ENCODE assay signal across 9 mouse cellular contexts in the genomic region with DNA sequence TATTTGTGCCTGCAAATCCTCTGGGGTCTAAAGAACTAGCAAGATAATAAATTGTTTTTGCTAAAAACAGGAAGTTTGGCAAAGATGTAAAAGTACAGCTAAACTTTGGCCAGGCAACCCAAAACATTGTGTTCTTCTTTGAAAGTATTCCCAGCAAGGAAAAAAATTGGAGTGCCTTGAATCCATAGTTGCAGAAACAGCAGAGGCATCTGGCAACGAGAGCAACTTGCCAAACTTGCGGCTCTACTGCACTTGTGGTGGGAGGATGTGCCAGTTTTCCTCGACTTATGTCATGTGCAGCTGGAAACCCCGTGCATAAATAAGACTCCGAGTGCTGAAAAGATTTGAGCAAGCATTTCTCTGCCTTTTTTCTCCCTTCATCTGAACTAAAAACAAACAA.
A peak's percentile ranks its signal among the peaks of the same experiment; 100 is the strongest.
DNase-seq lines count a peak whose midpoint lies in the region; ATAC-seq and TF ChIP-seq lines count a peak whose summit lies in the region.
"Had no signal": no experiment of that assay in that cellular context is flagged by ENCODE, and none has a peak within 500 bp of the region (broad histone marks: within the 10 kb centered on the region; RNA-seq: fewer than 3 reads in every experiment).

No protein-coding gene starts in this region.

- TF ChIP-seq CTCF in liver, adult 2 months (IDR thresholded peaks at IDR 0.05; ENCODE audit: low read depth, low read length), result no peak
- TF ChIP-seq CTCF in left cerebral cortex, adult 2 months (IDR thresholded peaks at IDR 0.05), result no peak

- DNase-seq in liver, adult 2 months (ENCODE audit: extremely low read depth, low read depth, low spot score), result peak; percentile 40
- DNase-seq in embryonic facial prominence, embryonic 14.5 days (ENCODE audit: low spot score), result peak; percentile 94
- peak; percentile 59 for DNase-seq in heart, postnatal 25 days (ENCODE audit: low spot score)
- DNase-seq in left cerebral cortex, adult 2 months (ENCODE audit: extremely low spot score in 1 of 2, low spot score in 2 of 2), result peak; percentile 33 to 40
- peak; percentile 15 for DNase-seq in ovary, postnatal 36 days (ENCODE audit: low spot score)
- DNase-seq in urinary bladder, adult 2 months (ENCODE audit: low spot score), result no peak

- H3K27me3 ChIP-seq in liver, adult 2 months (ENCODE audit: control insufficient read depth, insufficient read depth, low read length), result no peaks in the 10 kb centered on the region
- H3K27me3 ChIP-seq in liver, embryonic 12.5 days (replicated peaks), result no peaks in the 10 kb centered on the region
- H3K27me3 ChIP-seq in embryonic facial prominence, embryonic 14.5 days (replicated peaks; ENCODE audit: control insufficient read depth, insufficient read depth, low read length), result no peaks in the 10 kb centered on the region

- no peaks in the 10 kb centered on the region for H3K4me1 ChIP-seq in liver, adult 2 months (ENCODE audit: control insufficient read depth, insufficient read depth, low read length)
- no peaks in the 10 kb centered on the region for H3K4me1 ChIP-seq in liver, embryonic 12.5 days
- peaks cover 11% of the 10 kb centered on the region; the same call in 1 of the 2 replicates for H3K4me1 ChIP-seq in embryonic facial prominence, embryonic 14.5 days (ENCODE audit: control insufficient read depth, insufficient read depth, low read length)

- 68% methylated on average over 5 of the region's 5 CpGs for WGBS in liver, adult 2 months
- 61% methylated on average over 5 of the region's 5 CpGs for WGBS in liver, embryonic 12.5 days (ENCODE audit: insufficient replicate concordance)
- WGBS in embryonic facial prominence, embryonic 14.5 days, result 18% methylated on average over 5 of the region's 5 CpGs

- no peak overlapping the region for H3K27ac ChIP-seq in liver, adult 2 months (replicated peaks; ENCODE audit: insufficient read depth, low read depth, low read length)
- no peak overlapping the region for H3K27ac ChIP-seq in liver, embryonic 12.5 days
- peak overlapping the region; percentile 74; the same call in 1 of the 2 replicates for H3K27ac ChIP-seq in embryonic facial prominence, embryonic 14.5 days (replicated peaks; ENCODE audit: low read depth, low read length)
- no peak overlapping the region for H3K27ac ChIP-seq in left cerebral cortex, adult 2 months

- H3K36me3 ChIP-seq in liver, adult 2 months (ENCODE audit: control insufficient read depth, insufficient read depth, low read length), result no peaks in the 10 kb centered on the region
- no peaks in the 10 kb centered on the region for H3K36me3 ChIP-seq in liver, embryonic 12.5 days
- H3K36me3 ChIP-seq in embryonic facial prominence, embryonic 14.5 days (ENCODE audit: control insufficient read depth, insufficient read depth, low read length), result no peaks in the 10 kb centered on the region

- H3K9me3 ChIP-seq in liver, embryonic 12.5 days (replicated peaks), result no peaks in the 10 kb centered on the region
- H3K9me3 ChIP-seq in embryonic facial prominence, embryonic 14.5 days (ENCODE audit: control insufficient read depth, low read length), result no peaks in the 10 kb centered on the region

- no peak for ATAC-seq in liver, embryonic 12.5 days
- ATAC-seq in embryonic facial prominence, embryonic 14.5 days (ENCODE audit: low read depth), result no peak
- no peak for ATAC-seq in erythroblast, adult 5-6 weeks (replicated peaks; ENCODE audit: low FRiP score, poor library complexity, severe bottlenecking)

- H3K9ac ChIP-seq in liver, adult 2 months (ENCODE audit: low read depth, low read length), result no peak overlapping the region
- H3K9ac ChIP-seq in liver, embryonic 12.5 days, result no peak overlapping the region
- H3K9ac ChIP-seq in embryonic facial prominence, embryonic 14.5 days (ENCODE audit: low read depth, low read length), result no peak overlapping the region

- intact Hi-C loops in heart, postnatal 25 days (cut with DNase I), result loop anchor here (5.0 to 10.0 kb wide), 3 partner anchors 67 to 329 kb away; no protein-coding TSS in a partner anchor
- intact Hi-C loops in left cerebral cortex, adult 2 months (cut with DNase I), result loop anchor here (5.0 kb wide), 1 partner anchor 182 kb away; no protein-coding TSS in a partner anchor

- TF ChIP-seq POLR2A in liver, adult 2 months (IDR thresholded peaks at IDR 0.05; ENCODE audit: extremely low read depth, insufficient read depth, low read length), result no peak

- H3K79me2 ChIP-seq in liver, adult 2 months (ENCODE audit: control insufficient read depth, insufficient read depth, low read length), result no peaks in the 10 kb centered on the region

- no peak overlapping the region for H3K4me3 ChIP-seq in liver, adult 2 months (ENCODE audit: insufficient read depth, low read depth, low read length)
- H3K4me3 ChIP-seq in liver, embryonic 12.5 days, result no peak overlapping the region
- no peak overlapping the region for H3K4me3 ChIP-seq in embryonic facial prominence, embryonic 14.5 days (ENCODE audit: low read depth, low read length)
- H3K4me3 ChIP-seq in left cerebral cortex, adult 2 months, result no peak overlapping the region
- H3K4me3 ChIP-seq: erythroblast, embryonic 14.5 days had no signal

- H3K4me2 ChIP-seq in liver, embryonic 12.5 days, result no peak overlapping the region
- H3K4me2 ChIP-seq in embryonic facial prominence, embryonic 14.5 days (ENCODE audit: low read depth, low read length), result peak overlapping the region; percentile 30
